Mouse (Mus musculus): ENCODE results near the gene Ccdc113. TPM values are rescaled to one million over a fixed set of nuclear protein-coding genes. Genes with fewer than 3 reads are reported as not detected.
A peak's percentile ranks its signal among the peaks of the same experiment; 100 is the strongest.
"Not testable (repeated sequence)": the region's sequence is repeated elsewhere in the genome, so short reads cannot be mapped to it uniquely, and the experiment has no call there.

The Ccdc113 gene
- total RNA-seq, 1 experiment from 2014 or later = not detected

- ATAC-seq (replicated peaks; ENCODE audit: low read depth, poor library complexity, severe bottlenecking) = no peak
Observed at GRCm38 (mm10) chr8:95595131-95595530, 61.2 kb downstream of the Ccdc113 start.

- no peak for ATAC-seq (replicated peaks; ENCODE audit: low read depth, poor library complexity, severe bottlenecking)
Observed at GRCm38 (mm10) chr8:95596841-95597241, 63.0 kb downstream of the Ccdc113 start.

GRCm38 (mm10) chr8:95599861-95600260 is 66.0 kb downstream of the Ccdc113 start:
- ATAC-seq (replicated peaks; ENCODE audit: low read depth, poor library complexity, severe bottlenecking) = peak; percentile 72

GRCm38 (mm10) chr8:95601306-95601705 is 67.4 kb downstream of the Ccdc113 start:
- no peak for ATAC-seq (replicated peaks; ENCODE audit: low read depth, poor library complexity, severe bottlenecking)

- no peak for ATAC-seq (replicated peaks; ENCODE audit: low read depth, poor library complexity, severe bottlenecking)
Observed at GRCm38 (mm10) chr8:95602168-95602567, 68.3 kb downstream of the Ccdc113 start.

GRCm38 (mm10) chr8:95606509-95606908 is 72.6 kb downstream of the Ccdc113 start:
- not testable (repeated sequence) for ATAC-seq (replicated peaks; ENCODE audit: low read depth, poor library complexity, severe bottlenecking)

GRCm38 (mm10) chr8:95607210-95607609 is 73.3 kb downstream of the Ccdc113 start:
- ATAC-seq (replicated peaks; ENCODE audit: low read depth, poor library complexity, severe bottlenecking) = no peak

Other genes with a start within 250 kb of the Ccdc113 start
- 2.6 and 5.2 TPM in 2 replicates for gene Cngb1, start 227.5 kb upstream of the Ccdc113 start, total RNA-seq (2017)
- gene Tepp, start 223.5 kb upstream of the Ccdc113 start, total RNA-seq (2017) = not detected in 2 replicates
- gene Zfp319, start 202.1 kb upstream of the Ccdc113 start, total RNA-seq (2017) = 2.8 and 5.2 TPM in 2 replicates
- gene Usb1, start 201.8 kb upstream of the Ccdc113 start, total RNA-seq (2017) = 14.5 and 17.9 TPM in 2 replicates
- gene Mmp15, start 181.8 kb upstream of the Ccdc113 start, total RNA-seq (2017) = 0.05 and 0.55 TPM in 2 replicates
- 76.7 and 79.5 TPM in 2 replicates for gene Cfap20, start 99.2 kb upstream of the Ccdc113 start, total RNA-seq (2017)
- 38.8 and 41.4 TPM in 2 replicates for gene Csnk2a2, start 44.0 kb upstream of the Ccdc113 start, total RNA-seq (2017)
- gene Prss54, start 42.3 kb downstream of the Ccdc113 start, total RNA-seq (2017) = not detected in 2 replicates
- 18.0 and 19.5 TPM in 2 replicates for gene Gins3, start 99.4 kb downstream of the Ccdc113 start, total RNA-seq (2017)
- gene Ndrg4, start 142.9 kb downstream of the Ccdc113 start, total RNA-seq (2017) = 0.09 TPM in 1 of 2 replicates, not detected in the other
- gene Setd6, start 181.8 kb downstream of the Ccdc113 start, total RNA-seq (2017) = 52.2 and 110 TPM in 2 replicates